Mouse (Mus musculus) forebrain, embryonic 10.5 days (tissue): ENCODE results near the gene Man2b2. TPM values are rescaled to one million over a fixed set of nuclear protein-coding genes. Genes with fewer than 3 reads are reported as not detected.

Source experiments
- DNase-seq: peaks from one replicate; pipeline ENCODE4 v3.0.0-alpha.2; 2017; ENCODE audit warnings: low spot score; ENCODE audit errors: extremely low spot score
- H3K27ac ChIP-seq: fragments of 300-500 bp; sonication (generic); 2 replicates; pipeline ENCODE4 v1.5.1; 2016; ENCODE audit warnings: mild to moderate bottlenecking
- H3K27me3 ChIP-seq: fragments of 300-500 bp; sonication (generic); 2 replicates; pipeline ENCODE4 v1.6.1; 2016; ENCODE audit warnings: mild to moderate bottlenecking; ENCODE audit not compliant: poor library complexity, severe bottlenecking
- H3K36me3 ChIP-seq: fragments of 300-500 bp; sonication (generic); replicated peaks from 2 replicates; pipeline ENCODE4 v1.6.1; 2016; ENCODE audit warnings: mild to moderate bottlenecking, moderate library complexity
- H3K4me1 ChIP-seq: fragments of 300-500 bp; sonication (generic); 2 replicates; pipeline ENCODE4 v1.6.1; 2016
- H3K4me3 ChIP-seq: fragments of 300-500 bp; sonication (generic); 2 replicates; pipeline ENCODE4 v1.5.1; 2016; ENCODE audit warnings: mild to moderate bottlenecking, moderate library complexity
- H3K9me3 ChIP-seq: fragments of 300-500 bp; sonication (generic); 2 replicates; pipeline ENCODE4 v1.6.1; 2016; ENCODE audit warnings: mild to moderate bottlenecking, moderate library complexity
- WGBS: fragments of 180-500 bp; shearing (Covaris S2); methylation state at CpG from one replicate; pipeline ENCODE4 v1.1.7; 2016; 5-methylcytosine and 5-hydroxymethylcytosine counted together
- polyA plus RNA-seq: library from polyadenylated mRNA; unstranded; fragments of >200 nt; fragmentation: Nextera tagmentation; extraction: Ambion mirVana; gene quantifications from 2 replicates; pipeline ENCODE4 v1.2.1, GENCODE M21; 2016

Gene Man2b2
- polyA plus RNA-seq, 1 experiment from 2014 or later: 12.3 TPM

DNA sequence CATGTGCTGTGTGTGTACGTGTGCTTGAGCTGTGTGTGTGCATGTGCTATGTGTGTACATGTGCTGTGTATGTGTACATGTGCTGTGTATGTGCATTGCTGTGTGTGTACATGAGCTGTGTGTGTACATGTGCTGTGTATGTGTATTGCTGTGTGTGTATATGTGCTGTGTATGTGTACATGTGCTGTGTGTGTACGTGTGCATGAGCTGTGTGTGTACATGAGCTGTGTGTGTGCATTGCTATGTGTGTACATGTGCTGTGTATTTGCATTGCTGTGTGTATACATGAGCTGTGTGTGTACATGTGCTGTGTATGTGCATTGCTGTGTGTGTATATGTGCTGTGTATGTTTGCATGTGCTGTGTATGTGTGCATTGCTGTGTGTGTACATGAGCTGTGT lies 50.9 kb downstream of the Man2b2 start:
- no peak for DNase-seq
- Histone ChIP-seq H3K4me3 (no peak overlapping the region), H3K36me3 (no peaks in the 10 kb centered on the region), H3K9me3 (peaks cover 21% of the 10 kb centered on the region), H3K27me3 (no peaks in the 10 kb centered on the region), H3K27ac (no peak overlapping the region), H3K4me1 (peaks cover 17% of the 10 kb centered on the region)
- WGBS: 92% methylated on average over 2 of the region's 2 CpGs

- H3K36me3 ChIP-seq: no peaks in the 10 kb centered on the region
- no peak overlapping the region for H3K4me3 ChIP-seq
- no peak overlapping the region for H3K27ac ChIP-seq
- peaks cover 17% of the 10 kb centered on the region for H3K4me1 ChIP-seq
- WGBS: 89% methylated on average over 1 of the region's 2 CpGs
- H3K27me3 ChIP-seq: no peaks in the 10 kb centered on the region
- peaks cover 15% of the 10 kb centered on the region for H3K9me3 ChIP-seq
- DNase-seq: no peak
Measured at GRCm38 (mm10) chr5:36778901-36779300, 51.6 kb downstream of the Man2b2 start.

GRCm38 (mm10) chr5:36777186-36777585 lies 53.3 kb downstream of the Man2b2 start:
- H3K4me1 ChIP-seq: peaks cover 17% of the 10 kb centered on the region
- 0% methylated on average over 2 of the region's 2 CpGs for WGBS
- peaks cover 15% of the 10 kb centered on the region for H3K9me3 ChIP-seq
- H3K36me3 ChIP-seq: no peaks in the 10 kb centered on the region
- H3K4me3 ChIP-seq: no peak overlapping the region
- no peaks in the 10 kb centered on the region for H3K27me3 ChIP-seq
- DNase-seq: no peak
- no peak overlapping the region for H3K27ac ChIP-seq

- Histone ChIP-seq H3K4me3 (no peak overlapping the region), H3K4me1 (peaks cover 17% of the 10 kb centered on the region), H3K36me3 (no peaks in the 10 kb centered on the region), H3K27ac (peak overlapping the region; percentile 56), H3K9me3 (peaks cover 15% of the 10 kb centered on the region), H3K27me3 (no peaks in the 10 kb centered on the region)
- WGBS: 19% methylated on average over 9 of the region's 9 CpGs
- no peak for DNase-seq
Measured at GRCm38 (mm10) chr5:36776021-36776575, 54.4 kb downstream of the Man2b2 start.

- H3K4me3 ChIP-seq: no peak overlapping the region
- no peak overlapping the region for H3K27ac ChIP-seq
- no peaks in the 10 kb centered on the region for H3K27me3 ChIP-seq
- WGBS: 91% methylated on average over 2 of the region's 2 CpGs
- no peak for DNase-seq
- H3K9me3 ChIP-seq: peaks cover 8% of the 10 kb centered on the region
- no peaks in the 10 kb centered on the region for H3K36me3 ChIP-seq
- peaks cover 17% of the 10 kb centered on the region for H3K4me1 ChIP-seq
Measured at GRCm38 (mm10) chr5:36775317-36775716, 55.1 kb downstream of the Man2b2 start.

- Histone ChIP-seq H3K27me3 (no peaks in the 10 kb centered on the region), H3K4me3 (no peak overlapping the region), H3K27ac (peak overlapping the region; percentile 44), H3K9me3 (no peaks in the 10 kb centered on the region), H3K36me3 (no peaks in the 10 kb centered on the region), H3K4me1 (peaks cover 22% of the 10 kb centered on the region)
- no peak for DNase-seq
- 84% methylated on average over 5 of the region's 5 CpGs for WGBS
Measured at GRCm38 (mm10) chr5:36772586-36772985, 57.9 kb downstream of the Man2b2 start.

DNA sequence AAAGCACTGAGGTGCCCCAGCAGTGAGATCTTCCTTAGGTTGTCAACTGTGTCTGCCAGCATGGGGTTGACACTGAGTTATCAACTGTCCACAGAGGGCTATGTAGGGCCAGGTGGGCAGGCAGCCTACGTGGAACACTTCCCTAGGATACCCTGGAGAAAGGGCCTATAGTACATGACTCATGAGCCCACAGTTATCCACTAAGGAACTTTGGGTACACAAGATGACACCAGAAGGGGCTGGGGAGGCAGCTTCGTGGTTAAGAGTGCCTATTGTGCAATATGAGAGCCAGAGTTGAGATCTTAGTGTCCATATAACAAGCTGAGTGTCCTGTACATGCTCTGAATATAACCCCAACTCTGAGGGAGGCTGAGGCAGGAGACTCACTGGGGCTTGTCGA lies 60.9 kb downstream of the Man2b2 start:
- Histone ChIP-seq H3K27me3 (no peaks in the 10 kb centered on the region), H3K4me3 (no peak overlapping the region), H3K9me3 (no peaks in the 10 kb centered on the region), H3K27ac (no peak overlapping the region), H3K4me1 (peaks cover 19% of the 10 kb centered on the region), H3K36me3 (no peaks in the 10 kb centered on the region)
- no peak for DNase-seq
- WGBS: 61% methylated on average over 3 of the region's 3 CpGs

DNA sequence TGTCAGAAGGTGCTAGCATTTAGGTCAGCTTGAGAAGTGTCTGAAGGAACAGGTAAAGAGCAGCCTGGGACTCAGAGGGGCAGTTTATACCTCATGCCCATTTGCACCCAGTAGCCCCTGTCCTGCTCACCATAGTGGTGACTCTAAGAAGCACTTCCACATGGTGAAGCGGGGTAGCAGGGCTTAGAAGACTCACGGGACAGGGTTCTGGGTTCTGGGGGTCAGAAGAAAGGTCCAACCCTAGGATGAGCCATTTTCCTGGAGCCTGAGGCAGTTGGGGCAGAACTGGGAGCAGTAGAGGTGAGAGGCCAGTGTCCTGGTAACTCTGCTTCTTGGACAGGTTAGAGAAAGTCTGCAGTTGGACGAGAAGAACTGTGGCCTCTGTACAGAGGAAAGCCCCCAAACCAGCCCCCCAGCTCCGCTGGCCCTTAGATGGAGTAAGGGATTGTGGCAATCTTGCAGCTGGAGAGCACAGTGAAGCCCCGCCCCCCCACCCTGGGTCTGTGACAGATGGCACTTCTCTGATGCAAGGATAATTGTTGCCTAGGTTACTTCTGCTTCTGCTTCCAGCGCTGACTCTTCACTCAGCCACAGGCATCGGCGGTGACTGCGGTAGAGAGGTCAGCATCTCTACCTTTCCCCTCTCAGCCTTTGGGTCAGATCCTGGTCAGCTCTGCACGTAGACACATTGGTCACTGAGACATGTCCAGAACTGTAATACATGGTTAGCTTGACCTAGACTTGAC lies 63.3 kb downstream of the Man2b2 start:
- 43% methylated on average over 10 of the region's 10 CpGs for WGBS
- no peak for DNase-seq
- Histone ChIP-seq H3K27ac (peak overlapping the region; percentile 64; the same call in 1 of the 2 replicates), H3K4me3 (no peak overlapping the region), H3K4me1 (peaks cover 37% of the 10 kb centered on the region), H3K27me3 (no peaks in the 10 kb centered on the region), H3K36me3 (no peaks in the 10 kb centered on the region), H3K9me3 (no peaks in the 10 kb centered on the region)

- Histone ChIP-seq H3K4me3 (no peak overlapping the region), H3K9me3 (no peaks in the 10 kb centered on the region), H3K36me3 (no peaks in the 10 kb centered on the region), H3K4me1 (peaks cover 18% of the 10 kb centered on the region), H3K27me3 (no peaks in the 10 kb centered on the region), H3K27ac (no peak overlapping the region)
- 84% methylated on average over 4 of the region's 4 CpGs for WGBS
- DNase-seq: no peak
Measured at GRCm38 (mm10) chr5:36759848-36760247, 70.6 kb downstream of the Man2b2 start.

DNA sequence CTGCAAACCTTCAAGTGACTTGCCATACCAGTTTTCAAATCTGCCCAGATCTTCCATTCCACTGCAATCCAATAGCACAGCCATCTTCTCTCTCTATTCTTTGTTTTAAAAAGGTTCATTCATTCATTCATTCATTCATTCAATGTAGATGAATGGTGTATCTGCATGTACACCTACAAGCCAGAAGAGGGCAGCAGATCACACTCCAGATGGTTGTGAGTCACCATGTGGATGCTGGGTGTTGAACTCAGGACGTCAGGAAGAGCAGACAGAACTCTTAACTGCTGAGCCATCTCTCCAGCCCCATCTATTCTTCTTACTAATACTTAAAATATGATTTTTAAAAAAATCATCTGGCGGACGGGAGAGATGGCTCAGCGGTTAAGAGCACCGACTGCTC lies 73.4 kb downstream of the Man2b2 start:
- no peak for DNase-seq
- Histone ChIP-seq H3K9me3 (no peaks in the 10 kb centered on the region), H3K36me3 (no peaks in the 10 kb centered on the region), H3K4me3 (no peak overlapping the region), H3K27me3 (no peaks in the 10 kb centered on the region), H3K27ac (no peak overlapping the region), H3K4me1 (no peaks in the 10 kb centered on the region)
- WGBS: 67% methylated on average over 5 of the region's 5 CpGs

Other genes with a start within 250 kb of the Man2b2 start
- gene Tbc1d14, start 237.4 kb downstream of the Man2b2 start, polyA plus RNA-seq: 36.7 and 38.9 TPM in 2 replicates
- 27.6 and 31.3 TPM in 2 replicates for gene D5Ertd579e, start 134.6 kb downstream of the Man2b2 start, polyA plus RNA-seq
- 19.7 and 20.6 TPM in 2 replicates for gene Bloc1s4, start 82.0 kb downstream of the Man2b2 start, polyA plus RNA-seq
- gene Mrfap1, start 33.9 kb downstream of the Man2b2 start, polyA plus RNA-seq: 435 and 463 TPM in 2 replicates
- gene Ppp2r2c, start 37.9 kb upstream of the Man2b2 start, polyA plus RNA-seq: 0.68 and 0.78 TPM in 2 replicates
- gene Wfs1, start 158.6 kb upstream of the Man2b2 start, polyA plus RNA-seq: 8.1 and 8.4 TPM in 2 replicates